Mouse (Mus musculus): ENCODE data around the gene Zbtb3. TPM values are rescaled to one million over a fixed set of nuclear protein-coding genes. Genes with fewer than 3 reads are reported as not detected.

The Zbtb3 gene
- 1 to 10 TPM; 2.3 to 4.3 TPM for total RNA-seq (2023)

DNA sequence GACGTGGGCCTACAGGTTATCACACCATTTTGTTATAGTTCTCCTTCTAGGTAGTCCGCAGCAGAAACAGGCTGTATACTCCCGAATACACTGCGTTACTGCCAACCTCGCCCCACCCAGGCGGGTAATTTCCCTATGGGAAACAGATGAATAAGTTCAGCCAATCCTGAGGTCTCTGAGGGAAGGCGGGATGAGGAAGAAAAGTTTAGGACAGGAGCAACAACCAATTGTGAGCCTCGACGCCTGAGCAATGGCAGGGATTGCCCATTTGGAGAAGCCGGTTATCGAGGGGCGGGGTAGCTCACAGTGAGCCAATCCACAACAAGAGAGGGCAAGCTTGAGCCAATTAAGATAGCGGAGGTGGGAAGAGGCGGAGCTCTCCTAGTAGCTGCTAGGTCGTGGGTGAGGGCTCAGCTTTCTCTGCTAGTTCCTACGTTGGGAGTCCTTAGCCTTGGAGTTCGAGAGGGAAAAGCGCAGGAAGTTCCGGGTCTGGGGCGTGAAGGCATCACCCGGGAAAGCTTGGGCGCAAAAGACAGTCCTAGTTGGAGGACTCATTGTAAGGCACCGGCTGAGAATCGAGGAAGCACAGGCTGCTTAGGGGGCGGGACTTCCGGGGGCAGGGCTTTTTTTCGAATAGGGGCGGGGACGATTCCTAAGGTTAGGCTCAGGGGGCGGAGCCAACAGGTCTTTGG is at the start of gene Zbtb3:
Zbtb3 (plus strand) TSS at position 426 of the 692 bp plus-strand sequence.

DNA sequence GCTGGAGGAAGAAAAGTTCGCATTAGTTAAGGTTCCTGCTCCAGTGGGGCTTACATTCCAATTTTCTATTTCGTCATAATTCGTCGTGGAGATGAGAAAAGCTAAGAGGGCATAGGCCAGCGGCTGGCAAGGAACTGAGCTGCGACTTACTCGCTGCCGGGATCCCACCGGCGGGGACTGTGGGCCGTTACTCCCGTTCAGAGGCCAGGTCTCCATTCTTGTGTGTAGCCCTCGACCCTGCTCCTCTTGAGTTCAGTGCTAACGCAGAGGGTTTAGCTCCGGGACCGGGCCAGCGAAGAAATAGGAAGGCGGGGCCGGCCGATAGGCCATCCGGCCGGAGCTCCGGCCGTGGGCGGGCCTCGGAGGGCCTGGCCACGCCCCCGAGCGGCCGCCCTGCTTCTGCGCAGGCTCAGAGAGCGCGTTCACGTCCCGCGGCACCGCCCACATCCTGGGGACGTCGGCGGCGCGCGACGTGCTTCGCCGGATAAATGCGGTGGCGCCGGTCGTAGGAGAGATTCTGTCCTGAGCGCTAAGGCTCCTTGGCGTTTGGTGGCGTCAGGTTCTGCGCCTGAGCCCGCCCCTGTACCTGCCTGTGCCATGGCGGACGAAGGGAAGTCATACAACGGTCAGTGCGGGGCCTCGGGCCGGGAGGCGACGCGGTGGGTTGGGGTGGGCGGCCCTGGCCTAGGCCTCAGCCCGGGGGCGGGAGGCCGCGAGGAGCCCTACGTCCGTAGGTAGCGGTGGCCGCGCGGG is 45.5 kb upstream of the Zbtb3 start, which contains the start of gene Nxf1:
Nxf1 (plus strand) TSS at position 439 of the 753 bp plus-strand sequence.

DNA sequence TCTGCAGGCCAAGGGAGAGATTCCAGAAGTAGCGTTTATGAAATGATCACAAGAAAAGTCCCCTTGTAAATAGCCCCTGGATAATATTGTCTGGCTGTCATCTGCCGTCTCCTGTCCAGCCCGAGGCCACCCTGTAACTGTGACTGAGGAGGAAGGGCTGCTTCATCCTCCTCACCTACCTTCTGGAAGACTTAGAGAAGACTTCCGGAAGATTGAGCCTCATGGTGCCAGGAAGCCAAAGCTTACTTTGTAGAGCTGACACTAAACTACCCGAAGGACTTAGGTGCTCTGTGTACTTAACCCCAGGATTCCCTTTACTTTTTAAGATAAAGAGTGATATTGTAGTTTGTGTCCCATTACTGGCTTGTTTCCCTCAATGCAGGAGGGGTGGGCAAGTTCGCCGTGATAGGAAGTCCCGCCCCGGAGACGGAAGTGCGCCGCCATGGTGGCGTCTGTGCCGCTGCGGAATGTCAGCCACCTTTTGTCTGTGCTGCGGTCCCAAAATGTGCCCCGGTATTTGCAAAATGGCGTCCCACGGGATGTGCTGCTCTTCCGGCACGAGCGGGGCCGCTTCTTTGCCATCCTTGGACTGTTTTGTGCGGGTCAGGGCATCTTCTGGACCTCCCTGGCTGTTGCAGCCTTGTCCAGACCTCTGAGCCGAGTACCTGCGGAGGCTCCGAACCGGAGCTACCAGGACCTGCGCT is 31.6 kb upstream of the Zbtb3 start, which contains the start of gene Tmem223:
Tmem223 (plus strand) TSS at position 430 of the 704 bp plus-strand sequence.

GRCm38 (mm10) chr19:8774086-8774835 is 28.1 kb upstream of the Zbtb3 start, which contains the start of gene Tmem179b:
TSS of gene Tmem179b (minus strand) at chr19:8774467.

GRCm38 (mm10) chr19:8786008-8786781 is 16.2 kb upstream of the Zbtb3 start, which contains the start of gene Taf6l:
TSS of gene Taf6l (minus strand) at chr19:8786417.

DNA sequence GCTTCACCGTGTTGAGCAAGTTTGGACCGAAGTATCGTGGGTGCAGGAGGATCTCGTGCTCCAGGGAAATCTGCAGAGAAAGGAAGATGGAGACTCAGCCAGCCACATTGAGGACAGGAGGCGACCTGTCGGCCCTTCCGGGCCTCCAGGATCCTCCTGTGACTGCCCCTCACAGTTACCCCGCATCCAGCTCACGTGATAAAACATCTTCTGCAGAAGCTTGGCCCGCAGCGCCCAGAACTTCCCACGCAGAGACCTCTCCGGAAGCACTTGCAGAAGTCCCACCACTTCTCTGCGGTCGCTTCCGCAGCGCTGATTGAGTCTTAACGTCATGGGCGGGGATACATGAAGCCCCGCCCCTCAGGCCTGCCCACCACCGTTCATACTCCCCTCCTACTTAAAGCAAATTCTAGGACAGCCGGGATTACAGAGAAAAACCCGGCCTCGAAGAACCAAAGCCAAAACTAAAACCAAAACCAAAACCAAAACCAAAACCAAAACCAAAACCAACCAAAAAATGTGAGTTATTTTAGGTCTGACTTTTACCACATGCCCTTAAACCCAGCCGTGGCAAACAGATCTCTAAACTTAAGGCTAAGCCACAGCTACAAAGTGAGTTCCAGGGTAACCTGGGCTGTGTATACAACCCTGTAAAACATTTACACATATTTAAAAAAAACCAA is 4.0 kb upstream of the Zbtb3 start, which contains the start of gene Polr2g:
Polr2g (minus strand) TSS at position 314 of the 683 bp plus-strand sequence.

DNA sequence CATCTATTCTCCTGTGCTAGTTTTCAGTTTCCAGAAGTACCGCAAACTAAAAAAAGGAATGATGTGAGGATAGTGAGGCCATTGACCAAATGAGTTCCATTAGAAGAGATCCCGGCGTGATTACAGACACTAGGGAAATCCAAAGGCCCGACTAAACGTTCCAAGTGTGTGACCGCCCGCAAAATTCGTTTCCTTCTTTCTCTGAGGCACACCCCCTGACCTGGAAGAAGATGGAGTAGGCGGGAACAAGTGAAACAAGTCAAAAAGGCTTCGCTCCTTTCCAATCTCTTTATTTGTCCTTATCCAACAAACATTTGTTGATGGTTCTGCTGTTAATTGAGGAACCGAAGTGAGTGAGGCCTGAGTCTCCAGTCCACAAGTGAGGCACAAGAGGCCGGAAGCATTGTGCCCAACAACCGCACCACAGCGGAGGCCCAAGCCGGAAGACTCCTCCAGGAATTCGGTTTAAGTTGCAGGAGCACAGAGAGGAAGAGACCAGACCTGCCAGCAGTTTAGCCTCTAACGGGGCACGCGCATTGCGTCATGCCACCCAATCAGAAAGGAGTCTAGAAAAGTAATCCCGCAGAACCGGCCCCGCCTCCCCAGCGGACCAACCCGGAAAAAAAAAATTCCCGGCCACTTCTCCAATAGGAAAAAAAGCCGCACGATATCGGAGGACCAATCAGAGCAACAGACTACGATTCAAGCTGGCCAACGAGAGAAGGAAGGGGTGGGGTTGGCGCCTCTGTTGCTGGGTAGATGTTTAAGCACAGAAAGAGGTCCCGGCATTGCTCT is 16.6 kb downstream of the Zbtb3 start, which contains the start of gene Ttc9c:
Ttc9c (minus strand) TSS at position 533 of the 795 bp plus-strand sequence.

GRCm38 (mm10) chr19:8819596-8820423 is 17.5 kb downstream of the Zbtb3 start, which contains the start of gene Hnrnpul2:
TSS of gene Hnrnpul2 (plus strand) at chr19:8820010.

DNA sequence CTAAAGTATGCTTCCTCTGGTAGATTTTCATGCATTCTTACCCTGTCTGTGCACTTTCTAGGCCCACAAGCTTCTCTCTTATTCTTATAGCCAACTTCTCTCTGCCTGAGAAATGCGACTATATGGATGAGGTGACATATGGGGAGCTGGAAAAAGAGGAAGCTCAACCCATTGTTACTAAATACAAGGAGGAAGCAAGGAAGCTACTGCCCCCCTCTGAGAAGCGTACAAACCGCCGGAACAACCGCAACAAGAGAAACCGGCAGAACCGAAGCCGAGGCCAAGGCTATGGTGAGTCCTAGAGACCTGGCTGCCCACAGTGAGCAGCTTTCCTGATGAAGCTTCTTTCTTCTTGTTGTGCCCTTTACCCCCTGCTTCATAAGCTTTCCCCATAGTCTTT is 27.3 kb downstream of the Zbtb3 start, which contains the start of gene AC129217.1:
AC129217.1 (plus strand) TSS at position 114 of the 400 bp plus-strand sequence.

DNA sequence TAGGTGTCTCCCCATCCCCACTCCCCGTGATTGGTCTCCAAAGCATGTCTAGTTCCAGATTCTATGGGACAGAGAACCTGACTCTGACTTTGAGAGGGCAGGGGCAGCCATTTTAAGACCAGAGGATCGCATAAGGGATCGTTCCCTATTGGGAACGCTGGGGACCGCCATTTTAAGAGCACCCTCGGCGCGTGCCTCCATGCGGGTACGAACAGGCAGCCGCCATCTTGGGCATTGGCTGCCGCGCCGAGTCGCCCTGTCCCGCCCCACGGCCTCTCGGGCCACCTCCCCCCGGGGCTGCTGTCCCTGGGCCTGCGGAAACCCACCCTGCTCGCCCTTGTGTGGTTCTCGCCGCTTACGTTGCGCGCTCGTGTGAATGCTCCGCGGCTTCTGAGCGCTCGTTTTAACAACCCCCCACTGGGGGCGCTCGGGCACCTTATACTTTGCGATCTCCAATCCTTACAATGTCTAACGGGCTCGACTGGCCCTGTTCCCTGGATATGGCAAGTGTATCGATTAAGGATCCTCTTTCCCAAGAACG is 35.0 kb downstream of the Zbtb3 start, which contains the start of gene Bscl2:
Bscl2 (plus strand) TSS at position 217 of the 541 bp plus-strand sequence.

DNA sequence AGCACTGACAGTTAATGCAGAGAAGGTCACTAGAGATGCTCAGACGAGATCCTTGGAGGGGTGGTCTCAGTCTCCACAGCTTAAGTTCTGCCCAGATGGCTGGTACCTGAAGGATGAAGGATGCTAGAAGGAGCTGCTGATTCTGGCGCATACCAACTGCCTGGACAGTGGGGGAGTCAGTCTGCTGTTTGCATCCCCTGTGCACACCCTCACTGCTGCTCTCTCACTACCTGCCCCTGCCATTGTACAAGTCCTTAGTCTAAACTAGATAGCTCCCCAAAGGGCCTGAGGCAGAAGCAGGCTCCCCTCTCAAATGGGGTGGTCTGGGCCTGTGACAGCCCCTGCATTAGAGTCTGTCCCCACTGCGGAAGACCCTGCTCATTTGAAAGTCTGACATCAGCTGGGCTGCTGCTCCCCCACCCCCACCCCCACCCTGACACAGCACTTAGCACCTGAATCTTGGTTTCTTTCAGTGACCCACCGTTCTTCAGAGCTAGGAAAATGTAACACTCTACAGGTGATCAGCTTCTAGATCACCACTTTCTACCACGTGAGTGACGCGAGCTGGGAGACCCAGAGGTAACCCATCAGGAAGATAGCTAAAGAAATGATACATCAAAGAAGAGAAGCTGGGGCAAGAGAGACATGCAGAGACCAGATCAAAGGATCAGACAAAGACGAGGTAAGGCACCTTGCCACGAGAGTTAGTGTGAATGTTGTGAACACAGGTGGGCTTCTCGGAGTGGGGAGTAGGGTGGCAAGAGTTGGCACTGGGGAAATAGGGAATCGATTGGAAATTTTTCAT is 37.0 kb downstream of the Zbtb3 start, which contains the start of gene Gng3:
Gng3 (minus strand) TSS at position 92 of the 805 bp plus-strand sequence.

DNA sequence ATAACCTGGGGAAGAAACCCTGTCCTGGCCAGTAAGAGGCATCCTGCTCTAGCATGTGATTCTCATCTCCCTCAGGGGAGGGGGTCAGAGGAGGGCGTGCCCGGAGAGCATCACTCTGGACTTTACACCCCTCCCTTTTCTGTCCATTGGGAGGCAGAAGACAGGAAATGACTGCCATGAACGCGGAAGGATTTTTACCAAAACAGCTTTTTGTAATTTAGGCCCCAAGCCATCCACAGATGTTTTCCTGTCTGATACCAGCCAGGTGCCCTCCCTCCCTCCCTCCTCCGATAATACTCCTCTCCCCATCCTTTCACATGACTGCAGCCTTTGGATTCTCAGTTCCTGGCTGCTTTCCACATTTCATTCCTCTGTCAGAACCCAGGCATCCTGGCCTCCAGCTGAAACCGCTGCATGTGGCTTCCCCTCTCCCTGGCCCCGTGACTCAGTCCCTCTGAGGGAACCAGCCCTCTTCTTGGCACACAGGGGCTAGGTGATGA is 48.1 kb downstream of the Zbtb3 start, which contains the start of gene Lrrn4cl:
Lrrn4cl (plus strand) TSS at position 367 of the 500 bp plus-strand sequence.

Other genes starting within 250 kb of the Zbtb3 start
- gene Slc22a8, start 211.3 kb upstream of the Zbtb3 start, total RNA-seq (2023) = not detected
- not detected for gene Slc22a6, start 184.5 kb upstream of the Zbtb3 start, total RNA-seq (2023)
- gene Chrm1, start 138.8 kb upstream of the Zbtb3 start, total RNA-seq (2023) = not detected
- 100 to 1,000 TPM; 180 to 183 TPM for gene Slc3a2, start 79.2 kb upstream of the Zbtb3 start, total RNA-seq (2023)
- gene Wdr74, start 66.7 kb upstream of the Zbtb3 start, total RNA-seq (2023) = 10 to 100 TPM; 76.8 to 87.1 TPM
- gene 1700092M07Rik, start 61.8 kb upstream of the Zbtb3 start, total RNA-seq (2023) = 1 to 10 TPM; 2.0 to 8.3 TPM
- gene Stx5a, start 61.1 kb upstream of the Zbtb3 start, total RNA-seq (2023) = 100 to 1,000 TPM; 223 to 260 TPM
- gene Nxf1, start 45.5 kb upstream of the Zbtb3 start, total RNA-seq (2023) = 100 to 1,000 TPM; 409 to 456 TPM
- 10 to 100 TPM; 30.9 to 34.0 TPM for gene Tmem223, start 31.6 kb upstream of the Zbtb3 start, total RNA-seq (2023)
- gene Tmem179b, start 28.1 kb upstream of the Zbtb3 start, total RNA-seq (2023) = 10 to 100 TPM; 79.4 to 81.3 TPM
- 10 to 100 TPM; 24.0 to 26.3 TPM for gene Taf6l, start 16.1 kb upstream of the Zbtb3 start, total RNA-seq (2023)
- 10 to 100 TPM; 65.9 to 76.1 TPM for gene Polr2g, start 4.0 kb upstream of the Zbtb3 start, total RNA-seq (2023)
- 10 to 100 TPM; 33.8 to 36.0 TPM for gene Ttc9c, start 16.8 kb downstream of the Zbtb3 start, total RNA-seq (2023)
- gene Hnrnpul2, start 17.5 kb downstream of the Zbtb3 start, total RNA-seq (2023) = 100 to 1,000 TPM; 125 TPM
- 10 to 100 TPM in 1 of 2 experiments, 1 to 10 TPM in 1; 8.7 to 10.4 TPM for gene AC129217.1, start 27.2 kb downstream of the Zbtb3 start, total RNA-seq (2023)
- gene Bscl2, start 34.9 kb downstream of the Zbtb3 start, total RNA-seq (2023) = 10 to 100 TPM; 55.4 to 56.3 TPM
- under 1 TPM in 1 of 2 experiments, not detected in 1; 0.32 TPM for gene Gng3, start 36.6 kb downstream of the Zbtb3 start, total RNA-seq (2023)
- 1 to 10 TPM; 1.1 TPM for gene Lrrn4cl, start 48.2 kb downstream of the Zbtb3 start, total RNA-seq (2023)
- 100 to 1,000 TPM; 134 to 139 TPM for gene Ubxn1, start 68.9 kb downstream of the Zbtb3 start, total RNA-seq (2023)
- gene Uqcc3, start 78.4 kb downstream of the Zbtb3 start, total RNA-seq (2023) = 10 to 100 TPM; 21.7 to 24.6 TPM
- gene Lbhd1, start 81.2 kb downstream of the Zbtb3 start, total RNA-seq (2023) = 10 to 100 TPM; 11.1 to 35.5 TPM
- not detected for gene Gm49403, start 81.4 kb downstream of the Zbtb3 start, total RNA-seq (2023)
- 10 to 100 TPM; 40.7 to 46.3 TPM for gene 1810009A15Rik, start 86.3 kb downstream of the Zbtb3 start, total RNA-seq (2023)
- 1 to 10 TPM; 1.1 to 5.3 TPM for gene Gm49416, start 86.4 kb downstream of the Zbtb3 start, total RNA-seq (2023)
- 10 to 100 TPM; 24.6 to 25.0 TPM for gene Ints5, start 90.5 kb downstream of the Zbtb3 start, total RNA-seq (2023)
- gene Ganab, start 95.5 kb downstream of the Zbtb3 start, total RNA-seq (2023) = 100 to 1,000 TPM; 172 to 180 TPM
- 10 to 100 TPM; 76.7 to 80.8 TPM for gene B3gat3, start 117.8 kb downstream of the Zbtb3 start, total RNA-seq (2023)
- gene Rom1, start 126.8 kb downstream of the Zbtb3 start, total RNA-seq (2023) = 1 to 10 TPM; 3.3 to 5.6 TPM
- 100 to 1,000 TPM in 1 of 2 experiments, 10 to 100 TPM in 1; 97.3 to 108 TPM for gene Eml3, start 127.0 kb downstream of the Zbtb3 start, total RNA-seq (2023)
- 100 to 1,000 TPM; 217 to 227 TPM for gene Mta2, start 139.3 kb downstream of the Zbtb3 start, total RNA-seq (2023)
- 10 to 100 TPM; 41.2 to 44.8 TPM for gene Tut1, start 151.3 kb downstream of the Zbtb3 start, total RNA-seq (2023)
- gene Eef1g, start 164.5 kb downstream of the Zbtb3 start, total RNA-seq (2023) = 100 to 1,000 TPM; 517 to 551 TPM
- 100 to 1,000 TPM in 1 of 2 experiments, 10 to 100 TPM in 1; 94.3 to 151 TPM for gene Ahnak, start 186.7 kb downstream of the Zbtb3 start, total RNA-seq (2023)